Mouse (Mus musculus): ENCODE data around the gene Dscaml1.

DNA sequence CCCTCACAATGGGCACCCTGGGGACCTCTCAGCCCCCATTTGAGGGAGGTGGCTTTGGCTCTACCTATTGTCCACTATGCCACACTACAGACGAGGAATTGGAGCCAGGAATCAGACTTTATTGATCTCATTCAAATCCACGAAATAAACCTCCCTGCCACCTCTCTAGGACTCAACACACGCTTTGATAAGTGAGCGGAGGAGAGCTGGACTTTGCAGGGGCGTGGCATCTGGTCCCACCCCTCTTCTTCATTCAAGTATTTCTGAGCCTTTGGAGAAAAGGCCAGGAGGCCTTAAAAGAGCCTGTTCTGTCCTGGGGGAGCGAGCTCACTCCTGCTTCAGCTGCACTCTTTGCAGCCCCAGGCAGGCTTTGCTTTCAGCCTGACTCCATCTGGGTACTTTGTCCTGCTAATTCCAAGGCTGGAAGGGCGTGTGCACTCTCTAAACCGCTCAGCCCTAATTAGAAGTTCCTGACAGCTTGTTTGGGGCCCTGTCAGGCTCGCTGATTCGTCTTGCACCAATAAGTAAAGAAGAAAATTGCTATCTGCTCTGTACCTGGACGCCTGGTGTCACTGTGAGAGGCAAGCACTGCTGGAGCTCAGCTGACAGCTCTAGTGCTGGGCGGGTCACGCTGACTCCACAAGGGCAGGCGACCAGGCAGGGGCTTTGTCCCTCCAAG is 75.7 kb downstream of the Dscaml1 start:
- TF ChIP-seq POLR2A (IDR thresholded peaks at IDR 0.05; ENCODE audit: control insufficient read depth, low read depth, low read length): no peak
- no peak for TF ChIP-seq CTCF (IDR thresholded peaks at IDR 0.05; ENCODE audit: control insufficient read depth, insufficient read depth, insufficient replicate concordance, low read depth, low read length)
